Mouse (Mus musculus): ENCODE measurements around the gene N4bp3.

- TF ChIP-seq POLR2A (IDR thresholded peaks at IDR 0.05; ENCODE audit: low read depth, low read length) (no peak), CTCF (conservative IDR thresholded peaks at IDR 0.05; ENCODE audit: insufficient read depth, insufficient read length, low read depth, low read length) (no peak)
These were observed 41.3 kb downstream of the N4bp3 start for GRCm38 (mm10) chr11:51609266-51609909.

Measured in kidney, adult 2 months (tissue).